Mouse (Mus musculus): ENCODE results near the gene Dhx33. TPM values are rescaled to one million over a fixed set of nuclear protein-coding genes. Genes with fewer than 3 reads are reported as not detected.

Dhx33 gene
- polyA plus RNA-seq (2015; fragmentation: Nextera tagmentation; extraction: Ambion mirVana), result 16.3 and 16.5 TPM in 2 replicates

DNA sequence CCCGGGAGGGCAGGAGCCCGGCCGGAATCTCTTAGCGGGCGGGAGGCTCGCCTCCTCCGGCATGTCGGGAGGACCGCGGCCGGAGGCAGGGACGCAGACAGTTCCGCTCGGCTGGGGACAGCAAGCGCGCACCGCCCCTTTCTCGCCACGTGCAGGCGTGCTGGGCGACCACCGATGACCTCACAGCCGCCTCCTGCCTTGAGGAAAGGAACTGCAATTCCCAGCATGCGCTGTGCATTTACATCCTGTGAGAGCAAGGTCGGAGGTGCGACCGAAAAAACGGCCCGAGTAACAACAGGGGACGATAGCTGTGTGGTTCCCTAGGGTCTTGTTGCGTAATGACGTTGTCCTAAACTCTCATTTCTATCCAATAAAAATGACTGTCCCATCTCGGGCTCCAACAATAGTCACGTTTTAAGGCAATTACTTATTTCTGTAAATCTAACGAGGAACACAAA lies at the start of gene Dhx33:
Dhx33 (minus strand) TSS at position 122 of the 458 bp plus-strand sequence.
- H3K4me1 ChIP-seq (replicated peaks; ENCODE audit: control insufficient read depth, insufficient read depth, low read length), result peaks cover 9% of the 10 kb centered on the region
- H3K4me2 ChIP-seq (ENCODE audit: low read depth, low read length), result peak within 1 kb of the TSS; percentile 80
- H3K9me3 ChIP-seq (ENCODE audit: control insufficient read depth, low read length), result no peaks in the 10 kb centered on the region
- H3K27ac ChIP-seq (ENCODE audit: low read length), result peak within 1 kb of the TSS; percentile 43
- peak; percentile 99 for ATAC-seq (ENCODE audit: low read depth)
- WGBS, result under 1% methylated on average over 35 of the region's 35 CpGs
- H3K36me3 ChIP-seq (ENCODE audit: control insufficient read depth, insufficient read depth, low read length), result peaks cover 13% of the 10 kb centered on the region
- H3K9ac ChIP-seq (ENCODE audit: low read length), result peak within 1 kb of the TSS; percentile 63
- H3K27me3 ChIP-seq (ENCODE audit: control insufficient read depth, insufficient read depth, low read depth, low read length), result no peaks in the 10 kb centered on the region
- H3K4me3 ChIP-seq (ENCODE audit: low read length), result peak within 1 kb of the TSS; percentile 96

- Histone ChIP-seq H3K27ac (ENCODE audit: low read length) (no peak overlapping the region), H3K4me1 (replicated peaks; ENCODE audit: control insufficient read depth, insufficient read depth, low read length) (no peaks in the 10 kb centered on the region), H3K36me3 (ENCODE audit: control insufficient read depth, insufficient read depth, low read length) (no peaks in the 10 kb centered on the region), H3K9ac (ENCODE audit: low read length) (no peak overlapping the region), H3K4me3 (ENCODE audit: low read length) (no peak overlapping the region), H3K27me3 (ENCODE audit: control insufficient read depth, insufficient read depth, low read depth, low read length) (no peaks in the 10 kb centered on the region), H3K4me2 (ENCODE audit: low read depth, low read length) (no peak overlapping the region), H3K9me3 (ENCODE audit: control insufficient read depth, low read length) (no peaks in the 10 kb centered on the region)
- WGBS, result 0% methylated on average over 1 of the region's 1 CpGs
- 0 out of 2 replicates have a peak, but pooled peaks have one; percentile 51 for ATAC-seq (ENCODE audit: low read depth)
Observed at GRCm38 (mm10) chr11:71052554-71052953, 48.3 kb upstream of the Dhx33 start.

DNA sequence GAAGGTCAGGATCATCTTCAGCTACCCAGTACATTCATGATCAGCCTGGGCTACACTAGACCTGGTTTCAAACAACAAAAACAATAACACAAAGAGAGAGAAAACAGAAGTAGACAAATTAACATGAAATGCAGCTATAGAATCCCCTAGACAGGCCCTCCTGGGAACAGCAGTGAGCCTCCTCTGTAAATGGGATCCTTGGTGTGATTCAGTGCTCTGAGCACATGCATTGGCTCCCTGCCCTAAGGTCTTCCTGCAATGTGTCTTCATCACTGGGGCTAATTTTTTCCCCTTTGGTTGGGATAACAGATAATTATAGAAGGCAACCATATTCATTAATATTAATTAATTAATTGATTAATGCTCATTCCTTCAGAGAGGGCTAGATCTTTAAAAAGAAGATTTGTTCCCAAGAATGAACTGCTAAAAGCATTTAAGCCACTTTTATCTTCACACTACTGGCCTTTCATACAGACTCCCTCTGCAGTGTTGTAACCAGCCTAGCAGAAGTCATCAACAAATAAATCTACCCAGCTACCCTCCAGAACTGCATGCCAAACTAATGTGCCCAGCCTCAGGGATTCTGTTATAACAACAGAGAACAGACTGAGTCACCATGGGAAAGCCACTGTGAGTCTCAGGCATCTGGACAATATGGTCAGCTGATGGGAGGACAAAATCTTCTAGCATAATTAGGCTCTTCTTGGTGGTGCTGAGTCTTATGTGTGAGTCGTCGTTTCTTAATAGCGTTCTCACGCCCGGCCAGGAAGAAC lies 35.5 kb upstream of the Dhx33 start:
- no peak for ATAC-seq (ENCODE audit: low read depth)
- Histone ChIP-seq H3K36me3 (ENCODE audit: control insufficient read depth, insufficient read depth, low read length) (no peaks in the 10 kb centered on the region), H3K9me3 (ENCODE audit: control insufficient read depth, low read length) (no peaks in the 10 kb centered on the region), H3K4me2 (ENCODE audit: low read depth, low read length) (no peak overlapping the region), H3K4me1 (replicated peaks; ENCODE audit: control insufficient read depth, insufficient read depth, low read length) (no peaks in the 10 kb centered on the region), H3K27me3 (ENCODE audit: control insufficient read depth, insufficient read depth, low read depth, low read length) (no peaks in the 10 kb centered on the region), H3K9ac (ENCODE audit: low read length) (no peak overlapping the region), H3K27ac (ENCODE audit: low read length) (no peak overlapping the region), H3K4me3 (ENCODE audit: low read length) (no peak overlapping the region)
- 97% methylated on average over 5 of the region's 5 CpGs for WGBS

DNA sequence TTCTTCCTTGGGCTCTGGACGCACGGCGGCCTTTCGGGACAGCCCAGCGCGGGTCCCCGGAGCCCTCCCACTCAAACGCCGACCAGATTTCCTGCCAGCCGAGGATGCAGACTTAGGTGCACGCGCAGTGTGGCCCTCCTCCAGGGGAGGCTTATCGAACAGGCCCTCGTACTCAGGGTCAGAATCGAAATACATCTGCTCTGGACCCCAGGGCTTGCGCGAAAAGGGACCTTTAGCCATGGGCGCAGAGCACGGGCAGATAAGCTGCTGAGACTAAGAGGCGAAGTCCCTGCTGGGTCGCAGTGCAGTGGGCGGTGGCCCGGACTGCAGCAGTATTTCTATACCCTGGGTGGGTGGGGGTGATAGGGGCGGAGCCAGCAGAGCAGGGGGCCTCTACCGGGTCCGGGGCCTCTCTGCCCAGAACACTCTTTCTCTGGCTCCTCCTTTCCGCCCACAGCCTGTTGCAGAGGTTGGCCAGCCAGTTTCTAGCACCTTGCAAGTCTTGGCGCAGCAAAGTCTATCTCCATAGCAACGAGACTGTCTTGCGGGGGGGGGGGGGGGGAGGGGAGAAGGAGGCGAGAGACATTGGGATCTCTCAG lies 29.0 kb upstream of the Dhx33 start, which contains the start of gene 6330403K07Rik:
6330403K07Rik (minus strand) TSS at position 351 of the 599 bp plus-strand sequence.
- H3K9me3 ChIP-seq (ENCODE audit: control insufficient read depth, low read length), result no peaks in the 10 kb centered on the region
- peak within 1 kb of the TSS; percentile 73 for H3K9ac ChIP-seq (ENCODE audit: low read length)
- H3K4me3 ChIP-seq (ENCODE audit: low read length), result peak within 1 kb of the TSS; percentile 67
- no peaks in the 10 kb centered on the region for H3K36me3 ChIP-seq (ENCODE audit: control insufficient read depth, insufficient read depth, low read length)
- ATAC-seq (ENCODE audit: low read depth), result peak; percentile 98
- H3K27ac ChIP-seq (ENCODE audit: low read length), result peak within 1 kb of the TSS; percentile 75
- H3K27me3 ChIP-seq (ENCODE audit: control insufficient read depth, insufficient read depth, low read depth, low read length), result no peaks in the 10 kb centered on the region
- H3K4me1 ChIP-seq (replicated peaks; ENCODE audit: control insufficient read depth, insufficient read depth, low read length), result 0 out of 2 replicates have a peak, but pooled peaks cover 2% of the 10 kb centered on the region
- peak within 1 kb of the TSS; percentile 83 for H3K4me2 ChIP-seq (ENCODE audit: low read depth, low read length)
- under 1% methylated on average over 27 of the region's 31 CpGs for WGBS

DNA sequence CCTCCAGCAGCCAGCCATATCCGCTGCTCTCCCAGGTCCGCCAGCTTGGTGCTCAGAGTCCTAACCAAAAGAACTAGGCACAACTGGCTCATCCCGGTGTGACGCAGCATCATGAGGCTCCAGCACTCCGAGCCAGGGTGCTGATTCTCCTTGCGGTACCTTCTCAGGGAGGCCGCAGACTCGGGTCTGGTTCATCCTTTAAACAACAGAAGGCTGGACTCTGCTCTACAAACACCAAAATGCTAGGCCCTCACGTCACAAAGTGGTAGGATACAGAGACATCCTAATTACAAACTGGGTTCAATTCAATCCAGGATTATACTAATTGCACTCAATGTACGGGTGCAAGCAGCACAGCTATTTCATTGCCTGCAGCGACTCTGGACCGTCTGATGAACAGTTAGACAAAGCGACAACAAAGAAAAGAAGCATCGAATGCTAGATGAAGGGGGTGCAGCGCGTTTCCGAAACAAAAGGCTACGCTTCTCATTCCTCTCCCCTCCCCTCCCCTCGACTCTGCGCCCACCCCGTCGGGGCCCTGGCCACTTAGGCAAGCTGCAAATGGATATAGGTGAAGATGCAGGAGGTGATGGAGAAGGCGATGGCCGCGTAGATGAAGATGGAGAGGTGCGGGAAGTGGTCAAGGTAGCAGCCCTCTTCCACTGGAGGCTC lies 28.4 kb upstream of the Dhx33 start:
- peak overlapping the region; percentile 67 for H3K4me3 ChIP-seq (ENCODE audit: low read length)
- 5% methylated on average over 26 of the region's 26 CpGs for WGBS
- H3K36me3 ChIP-seq (ENCODE audit: control insufficient read depth, insufficient read depth, low read length), result no peaks in the 10 kb centered on the region
- H3K9ac ChIP-seq (ENCODE audit: low read length), result peak overlapping the region; percentile 73
- no peaks in the 10 kb centered on the region for H3K9me3 ChIP-seq (ENCODE audit: control insufficient read depth, low read length)
- H3K4me1 ChIP-seq (replicated peaks; ENCODE audit: control insufficient read depth, insufficient read depth, low read length), result 0 out of 2 replicates have a peak, but pooled peaks cover 2% of the 10 kb centered on the region
- H3K27me3 ChIP-seq (ENCODE audit: control insufficient read depth, insufficient read depth, low read depth, low read length), result no peaks in the 10 kb centered on the region
- H3K4me2 ChIP-seq (ENCODE audit: low read depth, low read length), result peak overlapping the region; percentile 83
- ATAC-seq (ENCODE audit: low read depth), result peak; percentile 11
- H3K27ac ChIP-seq (ENCODE audit: low read length), result peak overlapping the region; percentile 75

- Histone ChIP-seq H3K27ac (ENCODE audit: low read length) (peak overlapping the region; percentile 75), H3K4me2 (ENCODE audit: low read depth, low read length) (peak overlapping the region; percentile 83), H3K9me3 (ENCODE audit: control insufficient read depth, low read length) (no peaks in the 10 kb centered on the region), H3K9ac (ENCODE audit: low read length) (peak overlapping the region; percentile 73), H3K4me3 (ENCODE audit: low read length) (peak overlapping the region; percentile 67), H3K27me3 (ENCODE audit: control insufficient read depth, insufficient read depth, low read depth, low read length) (no peaks in the 10 kb centered on the region), H3K36me3 (ENCODE audit: control insufficient read depth, insufficient read depth, low read length) (peaks cover under 1% of the 10 kb centered on the region; the same call in 1 of the 2 replicates), H3K4me1 (replicated peaks; ENCODE audit: control insufficient read depth, insufficient read depth, low read length) (0 out of 2 replicates have a peak, but pooled peaks cover 2% of the 10 kb centered on the region)
- whole genome bisulfite sequencing, result 39% methylated on average over 7 of the region's 7 CpGs
- no peak for ATAC-seq (ENCODE audit: low read depth)
Observed at GRCm38 (mm10) chr11:71032070-71032469, 27.8 kb upstream of the Dhx33 start.

GRCm38 (mm10) chr11:71029403-71030118 lies 25.3 kb upstream of the Dhx33 start:
- peaks cover 20% of the 10 kb centered on the region for H3K36me3 ChIP-seq (ENCODE audit: control insufficient read depth, insufficient read depth, low read length)
- no peaks in the 10 kb centered on the region for H3K27me3 ChIP-seq (ENCODE audit: control insufficient read depth, insufficient read depth, low read depth, low read length)
- no peak overlapping the region for H3K9ac ChIP-seq (ENCODE audit: low read length)
- 70% methylated on average over 3 of the region's 3 CpGs for WGBS
- H3K27ac ChIP-seq (ENCODE audit: low read length), result no peak overlapping the region
- H3K4me3 ChIP-seq (ENCODE audit: low read length), result no peak overlapping the region
- no peak overlapping the region for H3K4me2 ChIP-seq (ENCODE audit: low read depth, low read length)
- H3K4me1 ChIP-seq (replicated peaks; ENCODE audit: control insufficient read depth, insufficient read depth, low read length), result 0 out of 2 replicates have a peak, but pooled peaks cover 2% of the 10 kb centered on the region
- ATAC-seq (ENCODE audit: low read depth), result no peak
- no peaks in the 10 kb centered on the region for H3K9me3 ChIP-seq (ENCODE audit: control insufficient read depth, low read length)

DNA sequence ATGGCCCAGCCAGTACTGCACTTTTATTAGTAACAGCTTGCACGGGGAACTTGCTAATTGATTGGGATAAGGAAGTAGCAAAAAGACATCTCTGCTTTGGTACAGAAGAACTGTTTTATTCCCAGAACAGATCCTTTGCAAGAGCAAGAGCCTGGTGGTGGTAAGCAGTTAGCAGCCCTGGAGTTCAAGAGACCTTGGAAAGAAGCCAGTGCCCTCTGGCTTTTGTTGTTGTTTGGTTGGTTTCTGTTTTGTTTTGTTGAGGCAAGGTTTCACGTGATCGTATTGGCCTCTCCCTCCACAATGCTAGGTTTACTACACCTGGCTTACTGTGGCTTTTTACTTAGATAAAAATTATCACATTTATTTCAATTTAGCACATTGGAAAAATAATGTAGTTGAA lies 24.0 kb upstream of the Dhx33 start:
- Histone ChIP-seq H3K36me3 (ENCODE audit: control insufficient read depth, insufficient read depth, low read length) (peaks cover 20% of the 10 kb centered on the region), H3K9ac (ENCODE audit: low read length) (no peak overlapping the region), H3K9me3 (ENCODE audit: control insufficient read depth, low read length) (no peaks in the 10 kb centered on the region), H3K4me2 (ENCODE audit: low read depth, low read length) (no peak overlapping the region), H3K27me3 (ENCODE audit: control insufficient read depth, insufficient read depth, low read depth, low read length) (no peaks in the 10 kb centered on the region), H3K27ac (ENCODE audit: low read length) (no peak overlapping the region), H3K4me1 (replicated peaks; ENCODE audit: control insufficient read depth, insufficient read depth, low read length) (0 out of 2 replicates have a peak, but pooled peaks cover 2% of the 10 kb centered on the region), H3K4me3 (ENCODE audit: low read length) (no peak overlapping the region)
- 68% methylated on average over 3 of the region's 3 CpGs for WGBS
- no peak for ATAC-seq (ENCODE audit: low read depth)

Data from lung, embryonic 16.5 days (tissue).